Mouse (Mus musculus) heart, embryonic 14.5 days (tissue): ENCODE measurements around the gene Wnt3a. TPM values are rescaled to one million over a fixed set of nuclear protein-coding genes. Genes with fewer than 3 reads are reported as not detected.
"Not testable (repeated sequence)": the region's sequence is repeated elsewhere in the genome, so short reads cannot be mapped to it uniquely, and the experiment has no call there.

ENCODE experiments used
- ATAC-seq: fragments of 200-750 bp; cut with Nextera tagmentation; 2 replicates; pipeline ENCODE4 v1.8.0; 2017; ENCODE audit warnings: low read depth, moderate TSS enrichment; ENCODE audit not compliant: insufficient number of reproducible peaks, insufficient read depth, low FRiP score
- H3K27ac ChIP-seq, 2 experiments: fragments of 200-500 bp in 1 of 2; fragments of 300-500 bp in 1 of 2; sonication (generic) in 1 of 2; replicated peaks in 1 of 2; 2 replicates each; pipeline ENCODE4 v1.5.1; 2012 to 2014; ENCODE audit warnings: low read depth in 2 of 2, low read length in 2 of 2, control low read depth in 1 of 2, mild to moderate bottlenecking in 1 of 2, mixed read lengths in 1 of 2; ENCODE audit not compliant: control insufficient read depth in 1 of 2, insufficient read depth in 1 of 2
- H3K27me3 ChIP-seq: fragments of 300-500 bp; sonication (generic); 2 replicates; pipeline ENCODE4 v1.6.1; 2014; ENCODE audit warnings: mild to moderate bottlenecking, low read length, control low read depth; ENCODE audit not compliant: control insufficient read depth, insufficient read depth
- H3K36me3 ChIP-seq: fragments of 300-500 bp; sonication (generic); 2 replicates; pipeline ENCODE4 v1.6.1; 2014; ENCODE audit warnings: mild to moderate bottlenecking, control low read depth, low read length, mixed read lengths; ENCODE audit not compliant: control insufficient read depth, insufficient read depth
- H3K4me1 ChIP-seq, 2 experiments: fragments of 200-500 bp in 1 of 2; fragments of 300-500 bp in 1 of 2; sonication (generic) in 1 of 2; 2 replicates each; pipeline ENCODE4 v1.6.1; 2012 to 2014; ENCODE audit warnings: low read length in 2 of 2, control low read depth in 1 of 2, mixed read lengths in 1 of 2; ENCODE audit not compliant: control insufficient read depth in 2 of 2, insufficient read depth in 2 of 2
- H3K4me2 ChIP-seq: fragments of 300-500 bp; sonication (generic); 2 replicates; pipeline ENCODE4 v1.6.1; 2014; ENCODE audit warnings: mild to moderate bottlenecking, low read length
- H3K4me3 ChIP-seq, 2 experiments: fragments of 200-500 bp in 1 of 2; fragments of 300-500 bp in 1 of 2; sonication (generic) in 1 of 2; 2 replicates each; pipeline ENCODE4 v1.5.1; 2012 to 2014; ENCODE audit warnings: low read length in 2 of 2, mild to moderate bottlenecking in 2 of 2, control low read depth in 1 of 2, low read depth in 1 of 2, moderate library complexity in 1 of 2; ENCODE audit not compliant: control insufficient read depth in 1 of 2, insufficient read depth in 1 of 2
- H3K9ac ChIP-seq: fragments of 300-500 bp; sonication (generic); 2 replicates; pipeline ENCODE4 v1.6.1; 2014; ENCODE audit warnings: mild to moderate bottlenecking, low read length
- H3K9me3 ChIP-seq: fragments of 300-500 bp; sonication (generic); 2 replicates; pipeline ENCODE4 v1.6.1; 2016; ENCODE audit warnings: low read length, control low read depth; ENCODE audit not compliant: control insufficient read depth
- WGBS: fragments of 180-500 bp; shearing (Covaris S2); extraction: QIAGEN DNeasy Blood & Tissue Kit; methylation state at CpG from one replicate; pipeline ENCODE4 v1.1.7; 2014; 5-methylcytosine and 5-hydroxymethylcytosine counted together
- polyA plus RNA-seq: library from polyadenylated mRNA; unstranded; fragments of >200 nt; fragmentation: Nextera tagmentation; extraction: Ambion mirVana; gene quantifications from 2 replicates; pipeline ENCODE4 v1.2.1, GENCODE M21; 2014

The Wnt3a gene
- polyA plus RNA-seq, 1 experiment from 2014 or later: not detected

- WGBS: 60% methylated on average over 3 of the region's 3 CpGs
- Histone ChIP-seq H3K4me3 (no peak overlapping the region), H3K36me3 (peaks cover 58% of the 10 kb centered on the region), H3K9ac (no peak overlapping the region), H3K27me3 (no peaks in the 10 kb centered on the region), H3K27ac (no peak overlapping the region), H3K4me2 (no peak overlapping the region), H3K9me3 (no peaks in the 10 kb centered on the region), H3K4me1 (peaks cover 0 to 52% of the 10 kb centered on the region in 2 experiments; a peak in 3 of 4 replicates)
- no peak for ATAC-seq
Measured at GRCm38 (mm10) chr11:59216955-59217354, 73.6 kb downstream of the Wnt3a start.

- Histone ChIP-seq H3K36me3 (peaks cover 62% of the 10 kb centered on the region), H3K4me1 (peaks cover 2 to 40% of the 10 kb centered on the region in 2 experiments; a peak in 3 of 4 replicates)
Measured at GRCm38 (mm10) chr11:59212892-59213494, 77.6 kb downstream of the Wnt3a start.

GRCm38 (mm10) chr11:59212320-59212719, 78.2 kb downstream of the Wnt3a start:
- 71% methylated on average over 12 of the region's 12 CpGs for whole genome bisulfite sequencing
- not testable (repeated sequence) for H3K4me3 ChIP-seq, H3K27me3 ChIP-seq, ATAC-seq, H3K9ac ChIP-seq, H3K4me2 ChIP-seq, H3K9me3 ChIP-seq, H3K27ac ChIP-seq
- Histone ChIP-seq H3K36me3 (peaks cover 57% of the 10 kb centered on the region), H3K4me1 (peaks cover 2 to 33% of the 10 kb centered on the region in 2 experiments; a peak in 3 of 4 replicates)

More at GRCm38 (mm10) chr11:59212892-59213494, 77.6 kb downstream of the Wnt3a start:
- Histone ChIP-seq H3K27ac (no peak overlapping the region), H3K27me3 (no peaks in the 10 kb centered on the region), H3K9ac (no peak overlapping the region), H3K4me2 (no peak overlapping the region), H3K4me3 (no peak overlapping the region), H3K9me3 (no peaks in the 10 kb centered on the region)
- 86% methylated on average over 12 of the region's 12 CpGs for WGBS
- ATAC-seq: no peak

- not testable (repeated sequence) for H3K4me2 ChIP-seq, ATAC-seq, H3K9ac ChIP-seq, H3K27ac ChIP-seq, H3K27me3 ChIP-seq, H3K9me3 ChIP-seq, H3K4me3 ChIP-seq
- Histone ChIP-seq H3K36me3 (peaks cover 65% of the 10 kb centered on the region), H3K4me1 (peaks cover 2 to 29% of the 10 kb centered on the region in 2 experiments; a peak in 3 of 4 replicates)
- 84% methylated on average over 8 of the region's 9 CpGs for WGBS
Measured at GRCm38 (mm10) chr11:59211561-59211960, 79.0 kb downstream of the Wnt3a start.

GRCm38 (mm10) chr11:59210020-59210419, 80.5 kb downstream of the Wnt3a start:
- no peak for ATAC-seq
- no peak overlapping the region for H3K9ac ChIP-seq
- no peaks in the 10 kb centered on the region for H3K27me3 ChIP-seq
- H3K4me2 ChIP-seq: no peak overlapping the region
- no peak overlapping the region for H3K27ac ChIP-seq
- no peak overlapping the region for H3K4me3 ChIP-seq
- H3K9me3 ChIP-seq: no peaks in the 10 kb centered on the region
- H3K4me1 ChIP-seq: peaks cover 2 to 29% of the 10 kb centered on the region in 2 experiments; a peak in 3 of 4 replicates
- H3K36me3 ChIP-seq: peaks cover 79% of the 10 kb centered on the region
- WGBS: 71% methylated on average over 4 of the region's 4 CpGs

GRCm38 (mm10) chr11:59209580-59209979, 81.0 kb downstream of the Wnt3a start:
- Histone ChIP-seq H3K27me3 (no peaks in the 10 kb centered on the region), H3K9ac (no peak overlapping the region), H3K9me3 (no peaks in the 10 kb centered on the region), H3K4me1 (peaks cover 2 to 29% of the 10 kb centered on the region in 2 experiments; a peak in 3 of 4 replicates), H3K4me2 (peak overlapping the region; percentile 75), H3K36me3 (peaks cover 79% of the 10 kb centered on the region), H3K4me3 (no peak overlapping the region), H3K27ac (peak overlapping the region in 1 of 2 experiments; percentile 93; a peak in 1 of 4 replicates)
- no peak for ATAC-seq
- WGBS: 70% methylated on average over 5 of the region's 5 CpGs

- peak overlapping the region; percentile 90 for H3K9ac ChIP-seq
- H3K4me2 ChIP-seq: peak overlapping the region; percentile 75
- H3K4me1 ChIP-seq: peaks cover 2 to 25% of the 10 kb centered on the region in 2 experiments; a peak in 3 of 4 replicates
- peak overlapping the region; percentile 75 to 79 for H3K4me3 ChIP-seq
- peaks cover 79% of the 10 kb centered on the region for H3K36me3 ChIP-seq
- peak overlapping the region; percentile 20 to 93; a peak in 2 of 4 replicates for H3K27ac ChIP-seq
- WGBS: 6% methylated on average over 18 of the region's 18 CpGs
- no peaks in the 10 kb centered on the region for H3K9me3 ChIP-seq
- no peaks in the 10 kb centered on the region for H3K27me3 ChIP-seq
- ATAC-seq: peak; percentile 31
Measured at GRCm38 (mm10) chr11:59209003-59209441, 81.5 kb downstream of the Wnt3a start.
